Mouse (Mus musculus): ENCODE data around the gene Trarg1. TPM values are rescaled to one million over a fixed set of nuclear protein-coding genes. Genes with fewer than 3 reads are reported as not detected.

Gene Trarg1
- polyA plus RNA-seq, 1 experiment, result 0.78 TPM

- Histone ChIP-seq H3K4me3 (ENCODE audit: extremely low read depth, insufficient read depth, insufficient read length) (no peak overlapping the region), H3K27me3 (ENCODE audit: control insufficient read depth, insufficient read depth, low read length) (no peaks in the 10 kb centered on the region), H3K4me1 (ENCODE audit: control insufficient read depth, insufficient read depth, insufficient read length) (no peaks in the 10 kb centered on the region), H3K27ac (ENCODE audit: insufficient read depth, low read length) (no peak overlapping the region), H3K36me3 (ENCODE audit: control insufficient read depth, insufficient read depth, low read length) (no peaks in the 10 kb centered on the region)
- no peak for TF ChIP-seq CTCF (IDR thresholded peaks at IDR 0.05; ENCODE audit: extremely low read depth, insufficient read depth, insufficient read length, insufficient replicate concordance)
- WGBS, result 73% methylated on average over 14 of the region's 14 CpGs
- DNase-seq (ENCODE audit: low read depth in 1 of 2, low spot score in 2 of 2), result no peak
Observed at GRCm38 (mm10) chr11:76659138-76659930, 20.3 kb upstream of the Trarg1 start.

GRCm38 (mm10) chr11:76661790-76662468 lies 17.7 kb upstream of the Trarg1 start:
- Histone ChIP-seq H3K36me3 (ENCODE audit: control insufficient read depth, insufficient read depth, low read length) (no peaks in the 10 kb centered on the region), H3K27ac (ENCODE audit: insufficient read depth, low read length) (no peak overlapping the region), H3K4me1 (ENCODE audit: control insufficient read depth, insufficient read depth, insufficient read length) (no peaks in the 10 kb centered on the region), H3K4me3 (ENCODE audit: extremely low read depth, insufficient read depth, insufficient read length) (no peak overlapping the region), H3K27me3 (ENCODE audit: control insufficient read depth, insufficient read depth, low read length) (peaks cover 12% of the 10 kb centered on the region)
- TF ChIP-seq POLR2A (IDR thresholded peaks at IDR 0.05; ENCODE audit: low read depth, low read length) (no peak), CTCF (IDR thresholded peaks at IDR 0.05; ENCODE audit: extremely low read depth, insufficient read depth, insufficient read length, insufficient replicate concordance) (no peak)
- DNase-seq (ENCODE audit: low read depth in 1 of 2, low spot score in 2 of 2), result no peak
- WGBS, result 83% methylated on average over 7 of the region's 7 CpGs

- H3K4me3 ChIP-seq (ENCODE audit: extremely low read depth, insufficient read depth, insufficient read length), result no peak overlapping the region
- H3K36me3 ChIP-seq (ENCODE audit: control insufficient read depth, insufficient read depth, low read length), result no peaks in the 10 kb centered on the region
- no peak overlapping the region for H3K27ac ChIP-seq (ENCODE audit: insufficient read depth, low read length)
- H3K4me1 ChIP-seq (ENCODE audit: control insufficient read depth, insufficient read depth, insufficient read length), result no peaks in the 10 kb centered on the region
- DNase-seq (ENCODE audit: low read depth in 1 of 2, low spot score in 2 of 2), result no peak
- H3K27me3 ChIP-seq (ENCODE audit: control insufficient read depth, insufficient read depth, low read length), result peaks cover 14% of the 10 kb centered on the region
- 16% methylated on average over 35 of the region's 35 CpGs for WGBS
- TF ChIP-seq CTCF (IDR thresholded peaks at IDR 0.05; ENCODE audit: extremely low read depth, insufficient read depth, insufficient read length, insufficient replicate concordance), result no peak
- no peak for TF ChIP-seq POLR2A (IDR thresholded peaks at IDR 0.05; ENCODE audit: low read depth, low read length)
Observed at GRCm38 (mm10) chr11:76666002-76666649, 13.5 kb upstream of the Trarg1 start.

GRCm38 (mm10) chr11:76667807-76668206 lies 11.8 kb upstream of the Trarg1 start:
- Histone ChIP-seq H3K36me3 (ENCODE audit: control insufficient read depth, insufficient read depth, low read length) (no peaks in the 10 kb centered on the region), H3K4me1 (ENCODE audit: control insufficient read depth, insufficient read depth, insufficient read length) (no peaks in the 10 kb centered on the region), H3K4me3 (ENCODE audit: extremely low read depth, insufficient read depth, insufficient read length) (no peak overlapping the region), H3K27ac (ENCODE audit: insufficient read depth, low read length) (no peak overlapping the region), H3K27me3 (ENCODE audit: control insufficient read depth, insufficient read depth, low read length) (peaks cover 14% of the 10 kb centered on the region)
- 22% methylated on average over 4 of the region's 4 CpGs for WGBS
- DNase-seq (ENCODE audit: low read depth in 1 of 2, low spot score in 2 of 2), result no peak
- TF ChIP-seq CTCF (IDR thresholded peaks at IDR 0.05; ENCODE audit: extremely low read depth, insufficient read depth, insufficient read length, insufficient replicate concordance), result no peak
- TF ChIP-seq POLR2A (IDR thresholded peaks at IDR 0.05; ENCODE audit: low read depth, low read length), result no peak

- Histone ChIP-seq H3K27ac (ENCODE audit: insufficient read depth, low read length) (no peak within 1 kb of the TSS), H3K4me3 (ENCODE audit: extremely low read depth, insufficient read depth, insufficient read length) (no peak within 1 kb of the TSS), H3K36me3 (ENCODE audit: control insufficient read depth, insufficient read depth, low read length) (no peaks in the 10 kb centered on the region), H3K27me3 (ENCODE audit: control insufficient read depth, insufficient read depth, low read length) (peaks cover 5% of the 10 kb centered on the region), H3K4me1 (ENCODE audit: control insufficient read depth, insufficient read depth, insufficient read length) (no peaks in the 10 kb centered on the region)
- DNase-seq (ENCODE audit: low read depth in 1 of 2, low spot score in 2 of 2), result no peak
- no peak for TF ChIP-seq CTCF (IDR thresholded peaks at IDR 0.05; ENCODE audit: extremely low read depth, insufficient read depth, insufficient read length, insufficient replicate concordance)
- TF ChIP-seq POLR2A (IDR thresholded peaks at IDR 0.05; ENCODE audit: low read depth, low read length), result no peak
- WGBS, result 77% methylated on average over 15 of the region's 15 CpGs
Observed at GRCm38 (mm10) chr11:76671871-76672475, 7.6 kb upstream of the Trarg1 start, which contains the start of gene Bhlha9. TSS of gene Bhlha9 (plus strand) at chr11:76672470.

GRCm38 (mm10) chr11:76672561-76673384 lies 6.8 kb upstream of the Trarg1 start:
- no peaks in the 10 kb centered on the region for H3K36me3 ChIP-seq (ENCODE audit: control insufficient read depth, insufficient read depth, low read length)
- no peak overlapping the region for H3K27ac ChIP-seq (ENCODE audit: insufficient read depth, low read length)
- DNase-seq (ENCODE audit: low read depth in 1 of 2, low spot score in 2 of 2), result no peak
- no peaks in the 10 kb centered on the region for H3K4me1 ChIP-seq (ENCODE audit: control insufficient read depth, insufficient read depth, insufficient read length)
- 7% methylated on average over 64 of the region's 64 CpGs for WGBS
- TF ChIP-seq CTCF (IDR thresholded peaks at IDR 0.05; ENCODE audit: extremely low read depth, insufficient read depth, insufficient read length, insufficient replicate concordance) (no peak), POLR2A (IDR thresholded peaks at IDR 0.05; ENCODE audit: low read depth, low read length) (no peak)
- peaks cover 4% of the 10 kb centered on the region for H3K27me3 ChIP-seq (ENCODE audit: control insufficient read depth, insufficient read depth, low read length)
- H3K4me3 ChIP-seq (ENCODE audit: extremely low read depth, insufficient read depth, insufficient read length), result no peak overlapping the region

All from spleen, adult 2 months (tissue).